Mouse (Mus musculus): ENCODE results near the gene Mtcp1. TPM values are rescaled to one million over a fixed set of nuclear protein-coding genes. Genes with fewer than 3 reads are reported as not detected.

The Mtcp1 gene
- 5.0 and 5.5 TPM in 2 replicates for polyA plus RNA-seq (2015; fragmentation: Nextera tagmentation; extraction: Ambion mirVana)

- Histone ChIP-seq H3K4me2 (replicated peaks; ENCODE audit: low read depth, low read length) (peak within 1 kb of the TSS; percentile 48), H3K9ac (replicated peaks; ENCODE audit: low read depth) (peak within 1 kb of the TSS; percentile 41; the same call in 1 of the 2 replicates), H3K27me3 (replicated peaks; ENCODE audit: insufficient read depth, low read length) (no peaks in the 10 kb centered on the region), H3K9me3 (ENCODE audit: low read length) (no peaks in the 10 kb centered on the region), H3K4me3 (ENCODE audit: low read depth, low read length) (peak within 1 kb of the TSS; percentile 49), H3K36me3 (ENCODE audit: insufficient read depth, low read length) (no peaks in the 10 kb centered on the region), H3K27ac (ENCODE audit: low read length) (peak within 1 kb of the TSS; percentile 88), H3K4me1 (ENCODE audit: insufficient read depth, low read depth, low read length) (no peaks in the 10 kb centered on the region)
- 14% methylated on average over 46 of the region's 52 CpGs for WGBS
- DNase-seq (ENCODE audit: low spot score) (peak; percentile 93), ATAC-seq (peak; percentile 99)
- TF ChIP-seq EP300 (IDR thresholded peaks at IDR 0.05) (no peak), CTCF (IDR thresholded peaks at IDR 0.05) (no peak; the same call in 1 of the 2 replicates)
Observed at GRCm38 (mm10) chrX:75415936-75416785, at the start of gene Mtcp1, which contains the start of the genes Cmc4 and Brcc3. Mtcp1 (minus strand) TSS chrX:75416588. Cmc4 (minus strand) TSS chrX:75416584. Brcc3 (plus strand) TSS chrX:75416628.

- H3K4me3 ChIP-seq (ENCODE audit: low read depth, low read length), result no peak overlapping the region
- no peaks in the 10 kb centered on the region; the same call in 1 of the 2 replicates for H3K36me3 ChIP-seq (ENCODE audit: insufficient read depth, low read length)
- H3K27ac ChIP-seq (ENCODE audit: low read length), result no peak overlapping the region
- WGBS, result 67% methylated on average over 1 of the region's 1 CpGs
- H3K27me3 ChIP-seq (replicated peaks; ENCODE audit: insufficient read depth, low read length), result no peaks in the 10 kb centered on the region
- ATAC-seq (no peak), DNase-seq (ENCODE audit: low spot score) (no peak)
- H3K9me3 ChIP-seq (ENCODE audit: low read length), result no peaks in the 10 kb centered on the region
- H3K4me1 ChIP-seq (ENCODE audit: insufficient read depth, low read depth, low read length), result no peaks in the 10 kb centered on the region
- H3K4me2 ChIP-seq (replicated peaks; ENCODE audit: low read depth, low read length), result no peak overlapping the region
- no peak overlapping the region for H3K9ac ChIP-seq (replicated peaks; ENCODE audit: low read depth)
- TF ChIP-seq EP300 (IDR thresholded peaks at IDR 0.05) (no peak), CTCF (IDR thresholded peaks at IDR 0.05) (no peak)
Observed at GRCm38 (mm10) chrX:75454597-75454996, 38.2 kb upstream of the Mtcp1 start.

GRCm38 (mm10) chrX:75409711-75410110, 6.7 kb downstream of the Mtcp1 start:
- no peaks in the 10 kb centered on the region for H3K27me3 ChIP-seq (replicated peaks; ENCODE audit: insufficient read depth, low read length)
- H3K4me2 ChIP-seq (replicated peaks; ENCODE audit: low read depth, low read length), result no peak overlapping the region
- H3K9ac ChIP-seq (replicated peaks; ENCODE audit: low read depth), result no peak overlapping the region
- H3K36me3 ChIP-seq (ENCODE audit: insufficient read depth, low read length), result no peaks in the 10 kb centered on the region
- H3K4me3 ChIP-seq (ENCODE audit: low read depth, low read length), result no peak overlapping the region
- no peak for ATAC-seq
- no peak overlapping the region for H3K27ac ChIP-seq (ENCODE audit: low read length)
- no peaks in the 10 kb centered on the region for H3K4me1 ChIP-seq (ENCODE audit: insufficient read depth, low read depth, low read length)
- DNase-seq (ENCODE audit: low spot score), result no peak
- TF ChIP-seq CTCF (IDR thresholded peaks at IDR 0.05) (no peak), EP300 (IDR thresholded peaks at IDR 0.05) (no peak)
- no peaks in the 10 kb centered on the region for H3K9me3 ChIP-seq (ENCODE audit: low read length)
- WGBS, result 97% methylated on average over 1 of the region's 1 CpGs

DNA sequence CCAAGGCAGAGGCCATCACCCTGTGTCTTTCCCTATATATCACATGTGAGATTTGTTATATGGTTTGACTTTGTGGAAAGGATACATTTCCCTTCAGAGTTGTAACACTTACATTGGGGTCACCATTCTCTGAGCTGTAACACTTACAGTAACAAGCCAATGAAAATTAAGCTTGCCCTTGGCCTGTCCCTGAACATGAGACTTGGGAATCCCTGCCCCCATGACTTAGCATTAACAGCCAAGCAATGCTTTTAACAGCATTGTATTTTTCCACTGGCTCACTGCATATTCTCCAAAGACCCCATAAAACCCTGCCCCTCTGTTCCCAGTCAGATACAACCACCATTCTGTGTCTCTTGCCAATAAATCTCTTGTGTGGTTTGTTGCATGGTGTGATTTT, 13.0 kb downstream of the Mtcp1 start:
- Histone ChIP-seq H3K27ac (ENCODE audit: low read length) (no peak overlapping the region), H3K4me2 (replicated peaks; ENCODE audit: low read depth, low read length) (no peak overlapping the region), H3K4me1 (ENCODE audit: insufficient read depth, low read depth, low read length) (no peaks in the 10 kb centered on the region), H3K4me3 (ENCODE audit: low read depth, low read length) (no peak overlapping the region), H3K36me3 (ENCODE audit: insufficient read depth, low read length) (no peaks in the 10 kb centered on the region), H3K9me3 (ENCODE audit: low read length) (no peaks in the 10 kb centered on the region), H3K9ac (replicated peaks; ENCODE audit: low read depth) (no peak overlapping the region), H3K27me3 (replicated peaks; ENCODE audit: insufficient read depth, low read length) (no peaks in the 10 kb centered on the region)
- no peak for DNase-seq (ENCODE audit: low spot score)
- ATAC-seq, result no peak
- TF ChIP-seq EP300 (IDR thresholded peaks at IDR 0.05) (no peak), CTCF (IDR thresholded peaks at IDR 0.05) (no peak)

DNA sequence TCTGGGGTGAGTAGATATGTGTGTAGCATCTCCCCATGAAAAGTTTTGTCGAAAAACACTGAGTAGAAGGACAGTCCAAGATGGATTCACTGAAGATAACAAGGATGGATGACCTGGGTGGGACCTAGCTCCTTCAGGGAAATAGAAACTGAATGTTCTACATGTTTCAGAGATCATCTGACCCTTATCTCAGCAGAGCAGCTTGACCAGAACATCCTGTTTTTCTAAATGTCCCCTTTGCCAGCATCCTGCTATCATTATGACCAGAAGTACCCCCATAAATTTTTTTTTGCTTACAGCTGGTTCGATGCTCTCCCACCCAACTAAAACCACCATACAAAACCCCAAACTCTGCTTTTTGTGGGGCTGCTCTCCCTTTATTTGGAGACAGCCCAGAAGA, 13.7 kb downstream of the Mtcp1 start:
- Histone ChIP-seq H3K27me3 (replicated peaks; ENCODE audit: insufficient read depth, low read length) (no peaks in the 10 kb centered on the region), H3K27ac (ENCODE audit: low read length) (no peak overlapping the region), H3K36me3 (ENCODE audit: insufficient read depth, low read length) (no peaks in the 10 kb centered on the region), H3K4me3 (ENCODE audit: low read depth, low read length) (no peak overlapping the region), H3K4me2 (replicated peaks; ENCODE audit: low read depth, low read length) (no peak overlapping the region), H3K9ac (replicated peaks; ENCODE audit: low read depth) (no peak overlapping the region), H3K4me1 (ENCODE audit: insufficient read depth, low read depth, low read length) (no peaks in the 10 kb centered on the region), H3K9me3 (ENCODE audit: low read length) (no peaks in the 10 kb centered on the region)
- ATAC-seq, result no peak
- peak; percentile 58; the same call in 1 of the 2 replicates for TF ChIP-seq EP300 (IDR thresholded peaks at IDR 0.05)
- no peak for TF ChIP-seq CTCF (IDR thresholded peaks at IDR 0.05)
- 71% methylated on average over 2 of the region's 2 CpGs for WGBS
- DNase-seq (ENCODE audit: low spot score), result peak; percentile 7

DNA sequence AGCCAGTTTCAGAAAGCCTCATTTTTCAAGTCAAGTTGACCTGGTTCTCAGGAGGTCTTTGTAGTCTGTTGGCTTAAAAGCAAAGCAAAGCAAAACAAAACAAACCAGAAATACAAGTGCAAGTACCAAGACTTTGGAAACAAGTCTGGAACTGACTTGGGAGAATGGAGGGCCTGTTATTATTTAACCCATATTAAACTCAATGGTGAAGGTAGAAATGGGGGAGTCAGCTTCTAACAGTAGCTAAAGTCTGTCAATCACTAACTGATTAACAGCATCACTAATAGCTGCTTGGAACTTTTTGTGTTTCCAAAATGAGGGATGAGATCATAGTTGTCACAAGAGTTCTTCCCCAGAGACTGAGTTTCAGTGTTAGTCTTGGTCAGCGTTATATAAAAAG, 16.9 kb downstream of the Mtcp1 start:
- Histone ChIP-seq H3K4me1 (ENCODE audit: insufficient read depth, low read depth, low read length) (no peaks in the 10 kb centered on the region), H3K27ac (ENCODE audit: low read length) (no peak overlapping the region), H3K9ac (replicated peaks; ENCODE audit: low read depth) (no peak overlapping the region), H3K27me3 (replicated peaks; ENCODE audit: insufficient read depth, low read length) (no peaks in the 10 kb centered on the region), H3K4me3 (ENCODE audit: low read depth, low read length) (no peak overlapping the region), H3K36me3 (ENCODE audit: insufficient read depth, low read length) (no peaks in the 10 kb centered on the region), H3K4me2 (replicated peaks; ENCODE audit: low read depth, low read length) (no peak overlapping the region), H3K9me3 (ENCODE audit: low read length) (no peaks in the 10 kb centered on the region)
- DNase-seq (ENCODE audit: low spot score) (no peak), ATAC-seq (no peak)
- TF ChIP-seq EP300 (IDR thresholded peaks at IDR 0.05) (no peak), CTCF (IDR thresholded peaks at IDR 0.05) (no peak)
- 86% methylated on average over 1 of the region's 1 CpGs for WGBS
